Mouse (Mus musculus): ENCODE measurements around the gene Sh3pxd2b. TPM values are rescaled to one million over a fixed set of nuclear protein-coding genes. Genes with fewer than 3 reads are reported as not detected.

Sh3pxd2b gene
- total and polyA plus RNA-seq, 2 experiments from 2014 or later: 7.4 to 35.9 TPM

- Histone ChIP-seq H3K27ac (ENCODE audit: low read depth, low read length) (peak overlapping the region; percentile 45; the same call in 1 of the 2 replicates), H3K4me3 (ENCODE audit: low read depth, low read length) (no peak overlapping the region), H3K9ac (no peak overlapping the region), H3K4me2 (ENCODE audit: low read depth) (no peak overlapping the region), H3K27me3 (ENCODE audit: insufficient read depth, low read length) (no peaks in the 10 kb centered on the region), H3K9me3 (ENCODE audit: low read length) (no peaks in the 10 kb centered on the region), H3K36me3 (ENCODE audit: insufficient read depth) (no peaks in the 10 kb centered on the region), H3K4me1 (ENCODE audit: insufficient read depth) (no peaks in the 10 kb centered on the region)
- no peak for DNase-seq
- WGBS: 56% methylated on average over 3 of the region's 3 CpGs
- peak; percentile 10 for ATAC-seq
- TF ChIP-seq CTCF (IDR thresholded peaks at IDR 0.05; ENCODE audit: low read depth): no peak
These were observed 15.6 kb downstream of the Sh3pxd2b start for GRCm38 (mm10) chr11:32363188-32363587.

GRCm38 (mm10) chr11:32363610-32364220, 16.1 kb downstream of the Sh3pxd2b start:
- Histone ChIP-seq H3K36me3 (ENCODE audit: insufficient read depth) (no peaks in the 10 kb centered on the region), H3K27ac (ENCODE audit: low read depth, low read length) (peak overlapping the region; percentile 45), H3K4me2 (ENCODE audit: low read depth) (no peak overlapping the region), H3K27me3 (ENCODE audit: insufficient read depth, low read length) (no peaks in the 10 kb centered on the region), H3K4me1 (ENCODE audit: insufficient read depth) (no peaks in the 10 kb centered on the region), H3K9me3 (ENCODE audit: low read length) (no peaks in the 10 kb centered on the region), H3K9ac (no peak overlapping the region), H3K4me3 (ENCODE audit: low read depth, low read length) (no peak overlapping the region)
- ATAC-seq (peak; percentile 83), DNase-seq (peak; percentile 80)
- WGBS: 33% methylated on average over 3 of the region's 3 CpGs
- no peak for TF ChIP-seq CTCF (IDR thresholded peaks at IDR 0.05; ENCODE audit: low read depth)

GRCm38 (mm10) chr11:32364375-32364774, 16.8 kb downstream of the Sh3pxd2b start:
- Histone ChIP-seq H3K4me3 (ENCODE audit: low read depth, low read length) (no peak overlapping the region), H3K4me2 (ENCODE audit: low read depth) (no peak overlapping the region), H3K9me3 (ENCODE audit: low read length) (no peaks in the 10 kb centered on the region), H3K27me3 (ENCODE audit: insufficient read depth, low read length) (no peaks in the 10 kb centered on the region), H3K36me3 (ENCODE audit: insufficient read depth) (no peaks in the 10 kb centered on the region), H3K27ac (ENCODE audit: low read depth, low read length) (no peak overlapping the region), H3K9ac (no peak overlapping the region), H3K4me1 (ENCODE audit: insufficient read depth) (no peaks in the 10 kb centered on the region)
- ATAC-seq: no peak
- TF ChIP-seq CTCF (IDR thresholded peaks at IDR 0.05; ENCODE audit: low read depth): no peak
- WGBS: 84% methylated on average over 7 of the region's 7 CpGs
- no peak for DNase-seq

GRCm38 (mm10) chr11:32365498-32365897, 17.9 kb downstream of the Sh3pxd2b start:
- ATAC-seq (no peak), DNase-seq (no peak)
- no peaks in the 10 kb centered on the region for H3K27me3 ChIP-seq (ENCODE audit: insufficient read depth, low read length)
- no peak overlapping the region for H3K27ac ChIP-seq (ENCODE audit: low read depth, low read length)
- H3K4me2 ChIP-seq (ENCODE audit: low read depth): no peak overlapping the region
- H3K4me1 ChIP-seq (ENCODE audit: insufficient read depth): no peaks in the 10 kb centered on the region
- H3K36me3 ChIP-seq (ENCODE audit: insufficient read depth): no peaks in the 10 kb centered on the region
- H3K9ac ChIP-seq: no peak overlapping the region
- 87% methylated on average over 4 of the region's 4 CpGs for WGBS
- H3K9me3 ChIP-seq (ENCODE audit: low read length): no peaks in the 10 kb centered on the region
- H3K4me3 ChIP-seq (ENCODE audit: low read depth, low read length): no peak overlapping the region
- TF ChIP-seq CTCF (IDR thresholded peaks at IDR 0.05; ENCODE audit: low read depth): no peak

GRCm38 (mm10) chr11:32367056-32367455, 19.4 kb downstream of the Sh3pxd2b start:
- no peaks in the 10 kb centered on the region for H3K9me3 ChIP-seq (ENCODE audit: low read length)
- no peak overlapping the region for H3K4me2 ChIP-seq (ENCODE audit: low read depth)
- DNase-seq: no peak
- ATAC-seq: no peak
- H3K9ac ChIP-seq: no peak overlapping the region
- H3K4me1 ChIP-seq (ENCODE audit: insufficient read depth): no peaks in the 10 kb centered on the region
- peaks cover 6% of the 10 kb centered on the region; the same call in 1 of the 2 replicates for H3K36me3 ChIP-seq (ENCODE audit: insufficient read depth)
- no peak overlapping the region for H3K4me3 ChIP-seq (ENCODE audit: low read depth, low read length)
- H3K27ac ChIP-seq (ENCODE audit: low read depth, low read length): no peak overlapping the region
- no peak for TF ChIP-seq CTCF (IDR thresholded peaks at IDR 0.05; ENCODE audit: low read depth)
- H3K27me3 ChIP-seq (ENCODE audit: insufficient read depth, low read length): no peaks in the 10 kb centered on the region
- 79% methylated on average over 2 of the region's 2 CpGs for WGBS

- Histone ChIP-seq H3K4me3 (ENCODE audit: low read depth, low read length) (no peak overlapping the region), H3K9me3 (ENCODE audit: low read length) (no peaks in the 10 kb centered on the region), H3K4me1 (ENCODE audit: insufficient read depth) (no peaks in the 10 kb centered on the region), H3K27me3 (ENCODE audit: insufficient read depth, low read length) (no peaks in the 10 kb centered on the region), H3K9ac (no peak overlapping the region), H3K4me2 (ENCODE audit: low read depth) (no peak overlapping the region), H3K27ac (ENCODE audit: low read depth, low read length) (no peak overlapping the region), H3K36me3 (ENCODE audit: insufficient read depth) (peaks cover 10% of the 10 kb centered on the region)
- DNase-seq (no peak), ATAC-seq (no peak)
- WGBS: 95% methylated on average over 3 of the region's 3 CpGs
- TF ChIP-seq CTCF (IDR thresholded peaks at IDR 0.05; ENCODE audit: low read depth): no peak
These were observed 21.4 kb downstream of the Sh3pxd2b start for GRCm38 (mm10) chr11:32368986-32369385.

GRCm38 (mm10) chr11:32370881-32371280, 23.3 kb downstream of the Sh3pxd2b start:
- TF ChIP-seq CTCF (IDR thresholded peaks at IDR 0.05; ENCODE audit: low read depth): no peak
- peaks cover 10% of the 10 kb centered on the region for H3K36me3 ChIP-seq (ENCODE audit: insufficient read depth)
- no peak overlapping the region for H3K4me3 ChIP-seq (ENCODE audit: low read depth, low read length)
- H3K27ac ChIP-seq (ENCODE audit: low read depth, low read length): no peak overlapping the region
- 19% methylated on average over 1 of the region's 1 CpGs for WGBS
- DNase-seq: no peak
- no peak overlapping the region for H3K9ac ChIP-seq
- H3K27me3 ChIP-seq (ENCODE audit: insufficient read depth, low read length): no peaks in the 10 kb centered on the region
- H3K4me1 ChIP-seq (ENCODE audit: insufficient read depth): no peaks in the 10 kb centered on the region
- no peaks in the 10 kb centered on the region for H3K9me3 ChIP-seq (ENCODE audit: low read length)
- H3K4me2 ChIP-seq (ENCODE audit: low read depth): no peak overlapping the region
- no peak for ATAC-seq
